Mouse (Mus musculus): Measurements from ENCODE around the gene 1700003F12Rik. TPM values are rescaled to one million over a fixed set of nuclear protein-coding genes. Genes with fewer than 3 reads are reported as not detected.

1700003F12Rik gene
- polyA plus RNA-seq, 1 experiment from 2014 or later: 1.3 TPM

GRCm38 (mm10) chr2:154534704-154535270, 12.1 kb upstream of the 1700003F12Rik start:
- H3K27ac ChIP-seq: no peak overlapping the region
- WGBS (ENCODE audit: missing documents): 95% methylated on average over 11 of the region's 12 CpGs
- H3K36me3 ChIP-seq (ENCODE audit: inconsistent target): peaks cover 39% of the 10 kb centered on the region; the same call in 1 of the 2 replicates
- H3K4me3 ChIP-seq (ENCODE audit: inconsistent target): no peak overlapping the region
- H3K79me2 ChIP-seq (ENCODE audit: inconsistent target): no peaks in the 10 kb centered on the region

DNA sequence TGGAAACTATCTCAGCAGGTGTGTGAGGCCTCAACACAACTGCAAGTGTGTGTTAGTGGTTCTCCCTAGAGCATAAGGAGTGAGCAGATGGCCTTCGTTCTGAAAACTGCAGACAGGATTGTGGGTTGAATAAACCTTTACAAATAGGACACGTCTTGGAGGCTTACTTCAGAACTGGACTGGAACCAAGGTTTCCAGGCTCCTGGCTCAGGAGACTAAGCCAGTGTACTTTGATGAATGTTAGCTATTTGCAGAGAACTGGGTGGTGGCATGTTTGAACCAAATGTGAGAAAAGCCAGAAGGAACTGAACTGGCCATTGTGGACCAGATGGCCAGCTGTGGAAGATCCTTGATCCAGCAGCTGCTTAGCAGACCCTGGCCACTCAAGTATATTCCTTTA, 8.6 kb upstream of the 1700003F12Rik start:
- Histone ChIP-seq H3K79me2 (ENCODE audit: inconsistent target) (no peaks in the 10 kb centered on the region), H3K27ac (no peak overlapping the region), H3K4me3 (ENCODE audit: inconsistent target) (no peak overlapping the region), H3K36me3 (ENCODE audit: inconsistent target) (peaks cover 21% of the 10 kb centered on the region; the same call in 1 of the 2 replicates)
- WGBS (ENCODE audit: missing documents): 97% methylated on average over 2 of the region's 2 CpGs

DNA sequence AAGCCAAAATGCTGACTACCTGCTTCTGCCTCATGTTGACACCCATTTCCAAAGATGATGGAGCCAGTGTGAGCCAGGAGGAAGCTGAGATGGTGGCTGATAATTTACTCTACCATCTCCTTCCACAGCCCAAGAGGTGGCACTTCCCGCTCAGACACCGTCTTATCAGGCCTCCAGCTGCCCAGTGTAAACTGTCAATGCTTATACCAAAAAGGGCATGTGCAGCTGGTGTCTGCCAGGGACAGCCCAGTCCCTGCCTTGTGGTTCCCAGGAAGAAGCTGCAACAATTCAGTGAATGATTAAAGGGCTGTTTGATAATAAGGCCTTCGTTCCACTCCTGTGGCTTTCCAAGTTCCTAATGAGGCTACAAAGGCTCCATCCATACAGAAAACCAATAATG, 8.2 kb upstream of the 1700003F12Rik start:
- H3K36me3 ChIP-seq (ENCODE audit: inconsistent target): peaks cover 17% of the 10 kb centered on the region; the same call in 1 of the 2 replicates
- 89% methylated on average over 3 of the region's 3 CpGs for WGBS (ENCODE audit: missing documents)
- no peak overlapping the region for H3K4me3 ChIP-seq (ENCODE audit: inconsistent target)
- H3K79me2 ChIP-seq (ENCODE audit: inconsistent target): no peaks in the 10 kb centered on the region
- no peak overlapping the region for H3K27ac ChIP-seq

GRCm38 (mm10) chr2:154539720-154540119, 7.2 kb upstream of the 1700003F12Rik start:
- H3K27ac ChIP-seq: no peak overlapping the region
- H3K36me3 ChIP-seq (ENCODE audit: inconsistent target): peaks cover 13% of the 10 kb centered on the region; the same call in 1 of the 2 replicates
- no peak overlapping the region for H3K4me3 ChIP-seq (ENCODE audit: inconsistent target)
- WGBS (ENCODE audit: missing documents): 68% methylated on average over 3 of the region's 3 CpGs
- H3K79me2 ChIP-seq (ENCODE audit: inconsistent target): no peaks in the 10 kb centered on the region

- Histone ChIP-seq H3K4me3 (ENCODE audit: inconsistent target) (no peak overlapping the region), H3K27ac (no peak overlapping the region), H3K79me2 (ENCODE audit: inconsistent target) (no peaks in the 10 kb centered on the region), H3K36me3 (ENCODE audit: inconsistent target) (no peaks in the 10 kb centered on the region)
- 91% methylated on average over 2 of the region's 2 CpGs for WGBS (ENCODE audit: missing documents)
These were observed 5.3 kb upstream of the 1700003F12Rik start for GRCm38 (mm10) chr2:154541630-154542029.

DNA sequence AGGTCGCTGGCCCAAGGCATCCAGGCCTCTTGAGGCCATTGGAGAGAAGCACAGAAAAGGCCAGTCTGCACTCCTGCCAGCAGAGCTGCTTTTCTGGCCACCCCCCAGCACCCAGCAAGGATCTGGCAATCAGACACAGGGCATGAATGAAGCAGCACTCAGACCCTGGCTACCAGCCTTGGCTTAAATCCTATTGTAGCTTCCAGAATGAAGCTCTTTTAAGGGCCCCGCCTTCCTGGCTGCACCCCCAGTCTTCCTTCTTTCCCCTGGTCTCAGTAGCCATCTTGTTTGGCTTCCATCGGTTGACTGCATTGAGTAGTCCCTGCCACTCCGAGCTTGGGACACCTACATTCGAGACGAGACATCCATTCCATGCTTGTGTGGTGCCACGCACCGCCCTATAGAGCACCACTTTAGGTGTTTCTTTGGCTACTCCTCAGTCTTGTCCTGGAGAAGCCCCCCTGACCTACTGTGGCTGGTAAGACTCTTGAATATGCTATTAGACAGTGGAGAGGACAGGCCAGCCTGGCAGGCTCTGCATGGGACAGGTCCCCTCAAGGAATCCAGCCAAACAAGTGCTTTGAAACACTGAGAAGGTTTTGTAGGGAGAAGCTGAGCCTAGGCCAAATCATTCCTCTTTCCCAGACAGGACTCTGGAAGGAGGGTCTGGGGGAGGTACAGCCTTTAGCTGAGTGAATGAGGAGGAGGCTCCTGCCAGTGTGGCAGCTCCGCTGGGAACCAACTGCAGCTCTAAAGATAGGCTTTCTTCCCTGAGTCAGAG, 3.1 kb upstream of the 1700003F12Rik start:
- Histone ChIP-seq H3K36me3 (ENCODE audit: inconsistent target) (no peaks in the 10 kb centered on the region), H3K79me2 (ENCODE audit: inconsistent target) (no peaks in the 10 kb centered on the region), H3K27ac (no peak overlapping the region), H3K4me3 (ENCODE audit: inconsistent target) (no peak overlapping the region)
- WGBS (ENCODE audit: missing documents): 93% methylated on average over 9 of the region's 9 CpGs

DNA sequence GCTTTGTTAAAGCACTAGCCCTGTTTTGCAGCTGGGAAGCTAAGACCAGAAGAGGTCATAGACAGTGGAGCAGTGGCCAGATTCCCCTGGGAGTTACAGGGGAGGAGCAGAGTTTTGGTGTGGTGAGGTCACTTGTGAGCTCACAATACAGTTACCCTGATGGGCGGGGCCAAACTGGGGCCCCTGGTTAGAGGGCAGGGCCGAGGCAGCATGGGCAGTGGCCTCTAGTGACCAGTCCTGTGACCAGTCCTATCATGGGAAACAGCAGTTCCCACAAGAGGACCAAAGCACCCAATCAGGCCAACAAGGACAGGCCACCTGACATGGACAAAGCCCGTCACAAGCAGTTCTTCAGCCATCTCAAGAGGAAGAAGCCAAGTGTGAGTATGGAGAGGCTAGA, 1.8 kb downstream of the 1700003F12Rik start:
- no peaks in the 10 kb centered on the region for H3K79me2 ChIP-seq (ENCODE audit: inconsistent target)
- 82% methylated on average over 3 of the region's 3 CpGs for WGBS (ENCODE audit: missing documents)
- no peaks in the 10 kb centered on the region for H3K36me3 ChIP-seq (ENCODE audit: inconsistent target)
- 0 out of 2 replicates have a peak overlapping the region, but pooled peaks have one; percentile 28 for H3K27ac ChIP-seq
- H3K4me3 ChIP-seq (ENCODE audit: inconsistent target): peak overlapping the region; percentile 30

DNA sequence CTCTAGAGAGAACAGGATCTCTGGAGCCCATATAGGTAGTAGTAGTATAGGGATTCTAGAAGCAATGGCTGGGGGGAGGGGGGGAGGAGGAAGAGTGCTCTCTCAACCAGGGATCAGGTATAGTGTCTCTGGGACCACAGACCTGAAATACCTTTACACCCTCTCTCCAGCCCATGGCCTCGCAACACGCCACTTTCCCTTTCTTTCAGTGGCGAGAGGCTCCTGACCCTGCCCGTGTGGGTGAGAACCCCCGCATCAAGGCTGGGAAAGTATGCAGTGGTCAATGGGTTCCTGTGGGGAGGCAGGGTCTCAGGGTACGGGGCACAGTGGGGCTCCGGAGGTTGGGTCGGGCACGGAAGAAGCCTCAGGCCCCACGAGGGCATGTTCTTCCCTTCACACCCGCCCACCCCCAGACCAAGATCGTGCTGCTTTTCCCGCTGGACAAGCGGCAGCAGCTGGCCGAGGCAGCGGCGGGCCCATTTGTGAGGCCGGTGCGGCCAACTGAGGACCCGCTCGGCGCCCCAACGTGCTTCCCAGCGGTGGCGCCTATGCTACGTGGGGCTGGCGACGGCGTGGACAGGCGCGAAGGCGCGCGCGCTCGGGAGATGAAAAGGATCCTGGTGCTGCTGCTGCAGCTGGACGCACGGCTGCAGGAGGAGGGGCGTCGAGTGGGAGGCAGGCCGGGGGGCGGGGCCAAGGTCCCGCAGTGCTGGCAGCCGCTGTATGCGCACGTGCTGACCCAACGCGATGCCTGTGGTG, 2.4 kb downstream of the 1700003F12Rik start:
- H3K79me2 ChIP-seq (ENCODE audit: inconsistent target): no peaks in the 10 kb centered on the region
- H3K4me3 ChIP-seq (ENCODE audit: inconsistent target): peak overlapping the region; percentile 30
- WGBS (ENCODE audit: missing documents): 11% methylated on average over 47 of the region's 48 CpGs
- peak overlapping the region; percentile 28; the same call in 1 of the 2 replicates for H3K27ac ChIP-seq
- no peaks in the 10 kb centered on the region for H3K36me3 ChIP-seq (ENCODE audit: inconsistent target)

- Histone ChIP-seq H3K36me3 (ENCODE audit: inconsistent target) (no peaks in the 10 kb centered on the region), H3K79me2 (ENCODE audit: inconsistent target) (no peaks in the 10 kb centered on the region), H3K27ac (no peak overlapping the region), H3K4me3 (ENCODE audit: inconsistent target) (no peak overlapping the region)
- WGBS (ENCODE audit: missing documents): 23% methylated on average over 20 of the region's 20 CpGs
These were observed 3.0 kb downstream of the 1700003F12Rik start for GRCm38 (mm10) chr2:154549886-154550189.

- Histone ChIP-seq H3K79me2 (ENCODE audit: inconsistent target) (no peaks in the 10 kb centered on the region), H3K36me3 (ENCODE audit: inconsistent target) (no peaks in the 10 kb centered on the region), H3K4me3 (ENCODE audit: inconsistent target) (no peak overlapping the region), H3K27ac (no peak overlapping the region)
- 74% methylated on average over 2 of the region's 2 CpGs for WGBS (ENCODE audit: missing documents)
These were observed 4.1 kb downstream of the 1700003F12Rik start for GRCm38 (mm10) chr2:154550937-154551336.

DNA sequence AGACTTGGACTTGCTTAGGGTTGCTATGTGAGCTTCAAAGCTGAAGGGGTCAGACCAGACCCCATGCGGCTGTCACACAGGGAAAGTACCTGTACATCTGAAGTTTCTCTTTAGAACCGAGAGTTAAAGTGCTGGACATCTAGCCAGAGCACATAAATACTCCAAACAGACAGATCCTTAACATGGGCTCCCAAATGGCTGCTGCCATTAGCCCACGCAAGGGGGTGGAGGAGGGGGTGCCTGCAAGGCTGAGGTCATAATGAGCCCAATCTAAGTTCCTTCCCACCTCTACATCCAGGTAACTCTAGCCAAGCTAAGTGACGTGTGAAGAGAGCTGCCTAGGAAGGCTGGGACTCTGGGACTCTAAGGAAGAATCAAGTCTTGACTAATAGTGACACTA, 4.6 kb downstream of the 1700003F12Rik start, which contains the start of gene Actl10:
Gene Actl10, plus strand, starts transcription at position 301 of the 400 bp plus-strand sequence.
- Histone ChIP-seq H3K4me3 (ENCODE audit: inconsistent target) (no peak within 1 kb of the TSS), H3K36me3 (ENCODE audit: inconsistent target) (no peaks in the 10 kb centered on the region), H3K79me2 (ENCODE audit: inconsistent target) (no peaks in the 10 kb centered on the region), H3K27ac (no peak within 1 kb of the TSS)
- 90% methylated on average over 4 of the region's 4 CpGs for WGBS (ENCODE audit: missing documents)

GRCm38 (mm10) chr2:154551927-154552326, 5.0 kb downstream of the 1700003F12Rik start:
- H3K36me3 ChIP-seq (ENCODE audit: inconsistent target): no peaks in the 10 kb centered on the region
- 66% methylated on average over 21 of the region's 21 CpGs for WGBS (ENCODE audit: missing documents)
- H3K79me2 ChIP-seq (ENCODE audit: inconsistent target): no peaks in the 10 kb centered on the region
- H3K4me3 ChIP-seq (ENCODE audit: inconsistent target): no peak overlapping the region
- no peak overlapping the region for H3K27ac ChIP-seq

- H3K4me3 ChIP-seq (ENCODE audit: inconsistent target): no peak overlapping the region
- no peaks in the 10 kb centered on the region for H3K36me3 ChIP-seq (ENCODE audit: inconsistent target)
- WGBS (ENCODE audit: missing documents): 24% methylated on average over 26 of the region's 27 CpGs
- H3K27ac ChIP-seq: no peak overlapping the region
- H3K79me2 ChIP-seq (ENCODE audit: inconsistent target): no peaks in the 10 kb centered on the region
These were observed 5.6 kb downstream of the 1700003F12Rik start for GRCm38 (mm10) chr2:154552424-154552907.

DNA sequence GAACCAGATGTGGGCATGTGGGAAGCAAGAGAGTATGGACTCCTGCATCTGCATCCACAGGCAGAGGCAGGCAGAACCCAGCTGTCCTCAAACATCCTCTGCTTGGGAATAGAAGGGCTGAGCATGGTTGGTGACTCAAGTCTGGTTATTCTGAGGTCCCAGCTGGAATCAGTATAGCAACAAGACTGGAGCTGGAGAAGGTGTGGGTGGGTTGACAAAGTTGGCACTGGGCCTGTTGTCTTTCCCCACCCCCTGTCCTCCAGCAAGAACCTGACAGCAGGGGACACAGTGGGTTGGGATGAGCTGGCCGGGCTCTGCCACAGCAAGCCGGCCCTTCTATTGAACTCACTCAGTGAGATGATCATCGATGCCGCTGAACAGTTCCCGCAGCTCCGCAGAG, 8.3 kb downstream of the 1700003F12Rik start:
- no peaks in the 10 kb centered on the region for H3K36me3 ChIP-seq (ENCODE audit: inconsistent target)
- no peaks in the 10 kb centered on the region for H3K79me2 ChIP-seq (ENCODE audit: inconsistent target)
- H3K27ac ChIP-seq: no peak overlapping the region
- WGBS (ENCODE audit: missing documents): 96% methylated on average over 6 of the region's 6 CpGs
- no peak overlapping the region for H3K4me3 ChIP-seq (ENCODE audit: inconsistent target)
